Mouse (Mus musculus): ENCODE results near the gene Rad51c.

DNA sequence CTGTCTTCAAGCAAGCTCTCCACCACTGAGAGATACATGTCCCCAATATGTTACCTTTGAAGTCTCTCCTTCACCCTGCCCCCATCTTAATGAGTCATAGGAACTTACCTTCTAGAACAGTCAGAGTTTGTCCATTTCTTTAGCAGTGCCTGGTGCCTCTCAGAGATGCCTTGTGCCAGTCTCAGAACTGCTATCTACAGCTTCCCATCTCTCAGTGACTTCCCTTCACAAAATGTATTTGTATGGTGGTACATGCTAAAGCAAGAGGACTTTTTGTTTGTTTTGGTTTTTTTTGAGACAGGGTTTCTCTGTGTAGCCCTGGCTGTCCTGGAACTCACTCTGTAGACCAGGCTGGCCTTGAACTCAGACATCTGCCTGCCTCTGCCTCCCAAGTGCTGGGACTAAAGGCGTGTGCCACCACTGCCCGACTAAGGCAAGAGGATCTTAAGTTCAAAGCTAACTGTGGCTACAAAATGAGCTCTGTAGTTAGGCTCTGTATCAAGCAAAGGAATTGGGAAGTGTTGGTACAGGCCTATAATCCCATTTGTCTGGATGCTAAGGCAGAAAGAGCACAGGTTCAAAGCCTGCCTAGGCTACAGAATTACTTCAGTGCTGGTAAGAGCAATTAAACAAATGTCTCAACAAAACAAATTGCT, 49.4 kb upstream of the Rad51c start:
- TF ChIP-seq CTCF (IDR thresholded peaks at IDR 0.05 in 2 of 3, conservative IDR thresholded peaks at IDR 0.05 in 1 of 3; ENCODE audit: control insufficient read depth in 1 of 3, insufficient read depth in 1 of 3, low read depth in 2 of 3, low read length in 3 of 3, poor library complexity in 1 of 3, severe bottlenecking in 1 of 3) (no peak), TBP (IDR thresholded peaks at IDR 0.05; ENCODE audit: low read depth, low read length) (peak; percentile 92), POLR2A (IDR thresholded peaks at IDR 0.05; ENCODE audit: control insufficient read depth in 1 of 2, insufficient read depth in 1 of 2, low read depth in 1 of 2, low read length in 2 of 2, poor library complexity in 1 of 2) (no peak), GATA1 (IDR thresholded peaks at IDR 0.05; ENCODE audit: low read depth, low read length) (no peak), MYC (IDR thresholded peaks at IDR 0.05; ENCODE audit: low read depth, low read length) (no peak), TAL1 (IDR thresholded peaks at IDR 0.05; ENCODE audit: low read length) (no peak), MAZ (IDR thresholded peaks at IDR 0.05; ENCODE audit: low read depth, low read length) (no peak), USF1 (IDR thresholded peaks at IDR 0.05; ENCODE audit: low read depth, low read length) (no peak), MAFK (IDR thresholded peaks at IDR 0.05; ENCODE audit: borderline replicate concordance, low read depth, low read length) (no peak), ZMIZ1 (IDR thresholded peaks at IDR 0.05; ENCODE audit: low read depth, low read length) (no peak), POLR2AphosphoS2 (IDR thresholded peaks at IDR 0.05; ENCODE audit: low read length) (no peak)

All from MEL (cell line).